Mouse (Mus musculus): ENCODE measurements around the gene Tmem156. TPM values are rescaled to one million over a fixed set of nuclear protein-coding genes. Genes with fewer than 3 reads are reported as not detected.

The Tmem156 gene
- polyA plus RNA-seq, 1 experiment = 0.29 TPM

- 55% methylated on average over 4 of the region's 4 CpGs for WGBS
- H3K27me3 ChIP-seq (ENCODE audit: control insufficient read depth, insufficient read depth, low read length) = no peaks in the 10 kb centered on the region
- no peak overlapping the region for H3K27ac ChIP-seq (ENCODE audit: insufficient read depth, low read depth, low read length)
- H3K36me3 ChIP-seq (ENCODE audit: control insufficient read depth, insufficient read depth, low read length) = no peaks in the 10 kb centered on the region; the same call in 1 of the 2 replicates
- no peaks in the 10 kb centered on the region for H3K4me1 ChIP-seq (ENCODE audit: control insufficient read depth, insufficient read depth, insufficient read length, low read length)
- no peak for TF ChIP-seq CTCF (IDR thresholded peaks at IDR 0.05; ENCODE audit: extremely low read depth, insufficient read length, insufficient replicate concordance, low read depth, low read length)
- TF ChIP-seq POLR2A (IDR thresholded peaks at IDR 0.05; ENCODE audit: low read depth, low read length) = no peak
- H3K4me3 ChIP-seq (ENCODE audit: low read depth, low read length) = no peak overlapping the region
Observed at GRCm38 (mm10) chr5:65073247-65073646, 18.7 kb downstream of the Tmem156 start.

- Histone ChIP-seq H3K4me1 (ENCODE audit: control insufficient read depth, insufficient read depth, insufficient read length, low read length) (no peaks in the 10 kb centered on the region), H3K4me3 (ENCODE audit: low read depth, low read length) (no peak overlapping the region), H3K36me3 (ENCODE audit: control insufficient read depth, insufficient read depth, low read length) (no peaks in the 10 kb centered on the region; the same call in 1 of the 2 replicates), H3K27me3 (ENCODE audit: control insufficient read depth, insufficient read depth, low read length) (no peaks in the 10 kb centered on the region), H3K27ac (ENCODE audit: insufficient read depth, low read depth, low read length) (no peak overlapping the region)
- TF ChIP-seq CTCF (IDR thresholded peaks at IDR 0.05; ENCODE audit: extremely low read depth, insufficient read length, insufficient replicate concordance, low read depth, low read length) = no peak
- no peak for TF ChIP-seq POLR2A (IDR thresholded peaks at IDR 0.05; ENCODE audit: low read depth, low read length)
- WGBS = 82% methylated on average over 6 of the region's 6 CpGs
Observed at GRCm38 (mm10) chr5:65071689-65072118, 20.2 kb downstream of the Tmem156 start.

GRCm38 (mm10) chr5:65069872-65070271, 22.1 kb downstream of the Tmem156 start:
- no peaks in the 10 kb centered on the region for H3K27me3 ChIP-seq (ENCODE audit: control insufficient read depth, insufficient read depth, low read length)
- no peak overlapping the region for H3K27ac ChIP-seq (ENCODE audit: insufficient read depth, low read depth, low read length)
- no peak overlapping the region for H3K4me3 ChIP-seq (ENCODE audit: low read depth, low read length)
- no peak for TF ChIP-seq CTCF (IDR thresholded peaks at IDR 0.05; ENCODE audit: extremely low read depth, insufficient read length, insufficient replicate concordance, low read depth, low read length)
- TF ChIP-seq POLR2A (IDR thresholded peaks at IDR 0.05; ENCODE audit: low read depth, low read length) = no peak
- 87% methylated on average over 11 of the region's 11 CpGs for WGBS
- no peaks in the 10 kb centered on the region for H3K4me1 ChIP-seq (ENCODE audit: control insufficient read depth, insufficient read depth, insufficient read length, low read length)
- H3K36me3 ChIP-seq (ENCODE audit: control insufficient read depth, insufficient read depth, low read length) = no peaks in the 10 kb centered on the region; the same call in 1 of the 2 replicates

GRCm38 (mm10) chr5:65068166-65068565, 23.8 kb downstream of the Tmem156 start:
- TF ChIP-seq CTCF (IDR thresholded peaks at IDR 0.05; ENCODE audit: extremely low read depth, insufficient read length, insufficient replicate concordance, low read depth, low read length) (no peak), POLR2A (IDR thresholded peaks at IDR 0.05; ENCODE audit: low read depth, low read length) (no peak)

GRCm38 (mm10) chr5:65063266-65063665, 28.7 kb downstream of the Tmem156 start:
- no peaks in the 10 kb centered on the region for H3K27me3 ChIP-seq (ENCODE audit: control insufficient read depth, insufficient read depth, low read length)
- no peaks in the 10 kb centered on the region for H3K36me3 ChIP-seq (ENCODE audit: control insufficient read depth, insufficient read depth, low read length)
- no peak for TF ChIP-seq POLR2A (IDR thresholded peaks at IDR 0.05; ENCODE audit: low read depth, low read length)
- TF ChIP-seq CTCF (IDR thresholded peaks at IDR 0.05; ENCODE audit: extremely low read depth, insufficient read length, insufficient replicate concordance, low read depth, low read length) = no peak
- WGBS = 78% methylated on average over 2 of the region's 2 CpGs
- no peak overlapping the region for H3K27ac ChIP-seq (ENCODE audit: insufficient read depth, low read depth, low read length)
- no peaks in the 10 kb centered on the region for H3K4me1 ChIP-seq (ENCODE audit: control insufficient read depth, insufficient read depth, insufficient read length, low read length)
- no peak overlapping the region for H3K4me3 ChIP-seq (ENCODE audit: low read depth, low read length)

More at GRCm38 (mm10) chr5:65068166-65068565, 23.8 kb downstream of the Tmem156 start:
- no peaks in the 10 kb centered on the region for H3K27me3 ChIP-seq (ENCODE audit: control insufficient read depth, insufficient read depth, low read length)
- 32% methylated on average over 6 of the region's 6 CpGs for WGBS
- H3K4me3 ChIP-seq (ENCODE audit: low read depth, low read length) = no peak overlapping the region
- H3K36me3 ChIP-seq (ENCODE audit: control insufficient read depth, insufficient read depth, low read length) = no peaks in the 10 kb centered on the region; the same call in 1 of the 2 replicates
- no peaks in the 10 kb centered on the region for H3K4me1 ChIP-seq (ENCODE audit: control insufficient read depth, insufficient read depth, insufficient read length, low read length)
- no peak overlapping the region for H3K27ac ChIP-seq (ENCODE audit: insufficient read depth, low read depth, low read length)

GRCm38 (mm10) chr5:65062236-65062635, 29.7 kb downstream of the Tmem156 start:
- no peaks in the 10 kb centered on the region for H3K4me1 ChIP-seq (ENCODE audit: control insufficient read depth, insufficient read depth, insufficient read length, low read length)
- TF ChIP-seq CTCF (IDR thresholded peaks at IDR 0.05; ENCODE audit: extremely low read depth, insufficient read length, insufficient replicate concordance, low read depth, low read length) (no peak), POLR2A (IDR thresholded peaks at IDR 0.05; ENCODE audit: low read depth, low read length) (no peak)
- WGBS = 89% methylated on average over 4 of the region's 4 CpGs
- no peak overlapping the region for H3K27ac ChIP-seq (ENCODE audit: insufficient read depth, low read depth, low read length)
- H3K27me3 ChIP-seq (ENCODE audit: control insufficient read depth, insufficient read depth, low read length) = no peaks in the 10 kb centered on the region
- no peak overlapping the region for H3K4me3 ChIP-seq (ENCODE audit: low read depth, low read length)
- H3K36me3 ChIP-seq (ENCODE audit: control insufficient read depth, insufficient read depth, low read length) = no peaks in the 10 kb centered on the region

- WGBS = 87% methylated on average over 2 of the region's 2 CpGs
- Histone ChIP-seq H3K4me3 (ENCODE audit: low read depth, low read length) (no peak overlapping the region), H3K27ac (ENCODE audit: insufficient read depth, low read depth, low read length) (no peak overlapping the region), H3K4me1 (ENCODE audit: control insufficient read depth, insufficient read depth, insufficient read length, low read length) (no peaks in the 10 kb centered on the region), H3K36me3 (ENCODE audit: control insufficient read depth, insufficient read depth, low read length) (no peaks in the 10 kb centered on the region), H3K27me3 (ENCODE audit: control insufficient read depth, insufficient read depth, low read length) (no peaks in the 10 kb centered on the region)
- no peak for TF ChIP-seq POLR2A (IDR thresholded peaks at IDR 0.05; ENCODE audit: low read depth, low read length)
- TF ChIP-seq CTCF (IDR thresholded peaks at IDR 0.05; ENCODE audit: extremely low read depth, insufficient read length, insufficient replicate concordance, low read depth, low read length) = no peak
Observed at GRCm38 (mm10) chr5:65059806-65060205, 32.1 kb downstream of the Tmem156 start.

Data from small intestine, adult 2 months (tissue).